Mouse (Mus musculus) spleen, adult 2 months (tissue): ENCODE measurements around the gene Vps54.

Experiments
- CTCF ChIP-seq: fragments of 200-500 bp; IDR thresholded peaks from 2 replicates; pipeline ENCODE4 v1.5.1; 2011; ENCODE audit warnings: mild to moderate bottlenecking, inconsistent platforms; ENCODE audit not compliant: insufficient read depth, insufficient read length, insufficient replicate concordance; ENCODE audit errors: extremely low read depth
- POLR2A ChIP-seq: fragments of 200-500 bp; IDR thresholded peaks from 2 replicates; pipeline ENCODE4 v1.6.1; 2011; ENCODE audit warnings: low read depth, low read length, inconsistent platforms

- TF ChIP-seq CTCF (no peak), POLR2A (no peak)
Measured at GRCm38 (mm10) chr11:21276151-21276550, 37.1 kb downstream of the Vps54 start.
